Mouse (Mus musculus): ENCODE results near the gene Abca7. TPM values are rescaled to one million over a fixed set of nuclear protein-coding genes. Genes with fewer than 3 reads are reported as not detected.
"Not testable (repeated sequence)": the region's sequence is repeated elsewhere in the genome, so short reads cannot be mapped to it uniquely, and the experiment has no call there.

The Abca7 gene
- polyA plus RNA-seq, 1 experiment = 79.5 TPM

DNA sequence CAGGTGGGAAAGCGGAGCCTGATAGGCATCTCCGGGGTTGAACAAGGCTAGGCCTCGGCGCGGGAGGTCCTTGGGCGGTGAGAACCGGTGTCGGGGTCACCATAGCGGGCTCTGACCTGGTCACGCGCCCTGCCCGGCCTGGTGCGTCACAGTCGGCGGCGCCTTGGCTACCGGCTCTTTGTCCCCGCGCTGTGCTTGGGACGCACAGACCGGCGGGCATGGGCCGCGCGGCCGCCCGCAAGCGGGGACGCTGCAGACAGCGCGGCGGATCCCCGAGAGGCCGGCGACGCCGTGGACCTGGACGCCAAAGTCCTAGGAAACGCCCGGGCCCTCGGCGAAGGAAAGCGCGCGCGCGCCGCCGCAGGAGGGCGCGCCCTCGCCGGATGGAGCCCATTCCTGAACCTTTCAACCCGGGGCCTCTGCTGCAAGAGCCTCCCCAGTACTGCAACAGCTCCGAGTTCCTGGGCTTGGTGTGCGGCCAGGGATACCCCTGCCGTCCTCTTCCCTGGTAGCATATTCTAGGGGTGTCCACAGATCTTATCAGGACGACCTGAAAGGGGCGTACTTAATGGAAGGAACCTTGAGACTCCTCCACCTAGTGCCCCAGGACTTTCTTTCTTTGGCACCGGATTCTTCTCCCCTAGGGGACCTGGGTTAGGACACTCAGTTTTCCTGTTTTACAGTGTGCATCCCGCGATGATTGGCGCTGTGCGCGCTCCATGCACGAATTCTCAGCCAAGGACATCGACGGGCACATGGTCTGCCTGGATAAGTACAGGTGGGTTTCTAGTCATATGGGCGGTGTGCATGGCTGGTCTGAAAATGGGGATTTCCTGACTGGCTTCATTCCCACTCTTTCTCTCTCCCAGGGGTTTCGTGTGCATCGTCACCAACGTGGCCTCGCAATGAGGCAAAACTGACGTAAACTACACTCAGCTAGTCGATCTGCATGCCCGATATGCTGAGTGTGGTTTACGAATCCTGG lies 57.8 kb downstream of the Abca7 start:
- under 1% methylated on average over 77 of the region's 77 CpGs for WGBS
- Histone ChIP-seq H3K36me3 (ENCODE audit: control insufficient read depth, insufficient read depth, low read length) (peaks cover 19% of the 10 kb centered on the region), H3K27ac (ENCODE audit: control insufficient read depth, insufficient read depth, low read length) (peak overlapping the region; percentile 40), H3K4me3 (ENCODE audit: control insufficient read depth, insufficient read depth, low read length) (peak overlapping the region; percentile 73), H3K27me3 (ENCODE audit: control insufficient read depth, insufficient read depth, low read length) (no peaks in the 10 kb centered on the region), H3K4me1 (replicated peaks; ENCODE audit: control insufficient read depth, insufficient read depth, low read length) (peaks cover 35% of the 10 kb centered on the region)
- TF ChIP-seq CTCF (IDR thresholded peaks at IDR 0.05; ENCODE audit: borderline replicate concordance, control insufficient read depth, extremely low read depth, insufficient read depth, low read length, poor library complexity) (peak; percentile 54; the same call in 1 of the 2 replicates), POLR2A (IDR thresholded peaks at IDR 0.05; ENCODE audit: control insufficient read depth, extremely low read depth, insufficient read depth, low read length, poor library complexity) (0 out of 2 replicates have a peak, but pooled peaks have one; percentile 3)
- peak; percentile 71 for DNase-seq

GRCm38 (mm10) chr10:80054911-80055310 lies 58.6 kb downstream of the Abca7 start:
- 15% methylated on average over 3 of the region's 3 CpGs for WGBS
- H3K27ac ChIP-seq (ENCODE audit: control insufficient read depth, insufficient read depth, low read length); H3K27me3 ChIP-seq (ENCODE audit: control insufficient read depth, insufficient read depth, low read length); DNase-seq: not testable (repeated sequence)
- peaks cover 24% of the 10 kb centered on the region for H3K36me3 ChIP-seq (ENCODE audit: control insufficient read depth, insufficient read depth, low read length)
- peak overlapping the region; percentile 73 for H3K4me3 ChIP-seq (ENCODE audit: control insufficient read depth, insufficient read depth, low read length)
- peaks cover 35% of the 10 kb centered on the region for H3K4me1 ChIP-seq (replicated peaks; ENCODE audit: control insufficient read depth, insufficient read depth, low read length)

GRCm38 (mm10) chr10:80055364-80055763 lies 59.1 kb downstream of the Abca7 start:
- H3K4me1 ChIP-seq (replicated peaks; ENCODE audit: control insufficient read depth, insufficient read depth, low read length) = peaks cover 35% of the 10 kb centered on the region
- no peak overlapping the region for H3K27ac ChIP-seq (ENCODE audit: control insufficient read depth, insufficient read depth, low read length)
- H3K27me3 ChIP-seq (ENCODE audit: control insufficient read depth, insufficient read depth, low read length) = no peaks in the 10 kb centered on the region
- WGBS = 89% methylated on average over 5 of the region's 5 CpGs
- TF ChIP-seq CTCF (IDR thresholded peaks at IDR 0.05; ENCODE audit: borderline replicate concordance, control insufficient read depth, extremely low read depth, insufficient read depth, low read length, poor library complexity) (no peak), POLR2A (IDR thresholded peaks at IDR 0.05; ENCODE audit: control insufficient read depth, extremely low read depth, insufficient read depth, low read length, poor library complexity) (no peak)
- no peak for DNase-seq
- peaks cover 26% of the 10 kb centered on the region for H3K36me3 ChIP-seq (ENCODE audit: control insufficient read depth, insufficient read depth, low read length)
- no peak overlapping the region for H3K4me3 ChIP-seq (ENCODE audit: control insufficient read depth, insufficient read depth, low read length)

DNA sequence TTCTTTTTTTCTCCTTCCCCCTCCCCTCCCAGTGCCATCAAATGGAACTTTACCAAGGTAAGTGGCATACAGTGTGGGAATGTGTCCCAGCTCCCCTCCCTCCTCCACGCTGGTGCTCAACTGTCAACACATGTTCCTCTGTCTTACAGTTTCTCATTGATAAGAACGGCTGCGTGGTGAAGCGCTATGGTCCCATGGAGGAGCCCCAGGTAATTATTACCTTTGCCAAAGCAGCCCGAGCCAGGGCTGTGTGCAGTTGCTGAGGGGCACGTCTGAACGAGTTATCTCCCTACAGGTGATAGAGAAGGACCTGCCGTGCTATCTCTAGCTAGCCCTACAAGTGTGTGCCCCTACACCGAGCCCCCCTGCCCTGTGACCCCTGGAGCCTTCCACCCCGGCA lies 59.6 kb downstream of the Abca7 start:
- Histone ChIP-seq H3K4me1 (replicated peaks; ENCODE audit: control insufficient read depth, insufficient read depth, low read length) (peaks cover 35% of the 10 kb centered on the region), H3K27me3 (ENCODE audit: control insufficient read depth, insufficient read depth, low read length) (no peaks in the 10 kb centered on the region), H3K4me3 (ENCODE audit: control insufficient read depth, insufficient read depth, low read length) (no peak overlapping the region), H3K27ac (ENCODE audit: control insufficient read depth, insufficient read depth, low read length) (no peak overlapping the region), H3K36me3 (ENCODE audit: control insufficient read depth, insufficient read depth, low read length) (peaks cover 29% of the 10 kb centered on the region)
- TF ChIP-seq CTCF (IDR thresholded peaks at IDR 0.05; ENCODE audit: borderline replicate concordance, control insufficient read depth, extremely low read depth, insufficient read depth, low read length, poor library complexity) = no peak
- TF ChIP-seq POLR2A (IDR thresholded peaks at IDR 0.05; ENCODE audit: control insufficient read depth, extremely low read depth, insufficient read depth, low read length, poor library complexity) = no peak
- no peak for DNase-seq
- WGBS = 95% methylated on average over 9 of the region's 10 CpGs

DNA sequence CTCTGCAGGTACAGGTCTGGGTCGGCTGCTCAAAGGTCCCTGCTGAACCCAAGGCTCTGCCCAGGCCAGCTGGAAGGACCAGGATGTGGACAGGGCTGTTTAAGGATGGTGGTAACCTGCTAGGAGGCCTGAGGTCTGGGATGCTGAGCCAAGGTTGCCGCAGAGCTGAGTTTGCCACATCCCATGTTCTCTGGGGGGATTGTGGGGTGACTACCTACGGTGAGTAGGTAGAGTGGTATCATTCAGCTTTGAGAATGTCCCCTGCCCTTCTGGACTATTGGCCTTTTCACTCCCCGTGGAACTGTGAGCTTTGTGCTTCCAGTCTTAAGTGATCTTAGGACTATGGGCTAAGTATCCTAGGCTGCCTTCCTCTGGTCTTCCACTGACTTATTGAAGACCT lies 60.2 kb downstream of the Abca7 start:
- H3K36me3 ChIP-seq (ENCODE audit: control insufficient read depth, insufficient read depth, low read length) = peaks cover 34% of the 10 kb centered on the region
- no peak for DNase-seq
- no peaks in the 10 kb centered on the region for H3K27me3 ChIP-seq (ENCODE audit: control insufficient read depth, insufficient read depth, low read length)
- WGBS = 89% methylated on average over 4 of the region's 4 CpGs
- TF ChIP-seq POLR2A (IDR thresholded peaks at IDR 0.05; ENCODE audit: control insufficient read depth, extremely low read depth, insufficient read depth, low read length, poor library complexity) = no peak
- TF ChIP-seq CTCF (IDR thresholded peaks at IDR 0.05; ENCODE audit: borderline replicate concordance, control insufficient read depth, extremely low read depth, insufficient read depth, low read length, poor library complexity) = no peak
- H3K27ac ChIP-seq (ENCODE audit: control insufficient read depth, insufficient read depth, low read length) = no peak overlapping the region
- no peak overlapping the region for H3K4me3 ChIP-seq (ENCODE audit: control insufficient read depth, insufficient read depth, low read length)
- peaks cover 29% of the 10 kb centered on the region for H3K4me1 ChIP-seq (replicated peaks; ENCODE audit: control insufficient read depth, insufficient read depth, low read length)

GRCm38 (mm10) chr10:80056976-80057682 lies 60.8 kb downstream of the Abca7 start:
- Histone ChIP-seq H3K4me1 (replicated peaks; ENCODE audit: control insufficient read depth, insufficient read depth, low read length) (peaks cover 23% of the 10 kb centered on the region), H3K4me3 (ENCODE audit: control insufficient read depth, insufficient read depth, low read length) (no peak overlapping the region), H3K27ac (ENCODE audit: control insufficient read depth, insufficient read depth, low read length) (no peak overlapping the region), H3K27me3 (ENCODE audit: control insufficient read depth, insufficient read depth, low read length) (no peaks in the 10 kb centered on the region), H3K36me3 (ENCODE audit: control insufficient read depth, insufficient read depth, low read length) (peaks cover 40% of the 10 kb centered on the region)
- DNase-seq = no peak
- 97% methylated on average over 27 of the region's 27 CpGs for WGBS
- TF ChIP-seq CTCF (IDR thresholded peaks at IDR 0.05; ENCODE audit: borderline replicate concordance, control insufficient read depth, extremely low read depth, insufficient read depth, low read length, poor library complexity) (no peak), POLR2A (IDR thresholded peaks at IDR 0.05; ENCODE audit: control insufficient read depth, extremely low read depth, insufficient read depth, low read length, poor library complexity) (no peak)
